Mouse (Mus musculus): ENCODE results near the gene Grin2c. TPM values are rescaled to one million over a fixed set of nuclear protein-coding genes. Genes with fewer than 3 reads are reported as not detected.
A peak's percentile ranks its signal among the peaks of the same experiment; 100 is the strongest.

Grin2c gene
- polyA plus RNA-seq, 1 experiment from 2014 or later: 0.14 TPM

DNA sequence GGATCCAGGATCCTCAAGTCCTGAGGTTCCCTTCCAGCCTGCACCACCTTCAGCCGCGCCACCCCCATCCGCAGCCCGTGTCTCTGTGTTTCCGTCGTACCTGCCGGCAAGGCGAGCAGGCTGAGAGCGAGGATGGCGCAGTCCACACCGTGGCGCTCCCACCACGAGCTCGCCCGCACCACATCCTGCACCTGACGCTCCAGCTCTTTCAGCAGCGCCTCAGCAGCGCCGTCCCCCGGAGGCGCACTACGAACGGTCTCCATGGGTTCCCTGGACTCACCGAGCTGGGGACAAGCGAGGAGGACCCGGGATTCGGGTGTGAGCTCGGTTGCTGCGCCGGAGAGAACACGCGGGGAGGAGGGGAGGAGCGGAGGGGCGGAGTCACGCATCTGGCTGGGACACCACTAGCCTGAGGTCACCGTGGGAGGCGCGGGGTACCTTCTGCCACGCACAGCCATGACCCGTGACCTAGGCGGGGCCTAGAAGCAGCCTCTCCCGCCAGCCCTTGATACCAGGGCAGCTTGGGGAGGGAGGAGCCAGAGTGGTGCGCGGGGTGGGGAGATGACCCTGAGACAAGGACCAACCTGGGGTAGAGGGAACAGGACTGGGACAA is 30.3 kb upstream of the Grin2c start, which contains the start of gene Fads6:
Gene Fads6, minus strand, starts transcription at position 450 of the 613 bp plus-strand sequence.
- no peaks in the 10 kb centered on the region for H3K27me3 ChIP-seq (replicated peaks; ENCODE audit: control insufficient read depth, insufficient read depth, low read length)
- H3K4me1 ChIP-seq (ENCODE audit: control insufficient read depth, insufficient read depth, low read length): peaks cover 5% of the 10 kb centered on the region; the same call in 1 of the 2 replicates
- no peak within 1 kb of the TSS for H3K27ac ChIP-seq (ENCODE audit: low read depth, low read length)
- DNase-seq (ENCODE audit: low spot score): peak; percentile 60
- peak within 1 kb of the TSS; percentile 88 for H3K4me2 ChIP-seq (ENCODE audit: low read length)
- peak within 1 kb of the TSS; percentile 69 for H3K9ac ChIP-seq (ENCODE audit: low read length)
- no peaks in the 10 kb centered on the region for H3K9me3 ChIP-seq (replicated peaks; ENCODE audit: control insufficient read depth, low read length)
- under 1% methylated on average over 44 of the region's 44 CpGs for WGBS
- ATAC-seq: peak; percentile 80
- no peaks in the 10 kb centered on the region for H3K36me3 ChIP-seq (ENCODE audit: control insufficient read depth, insufficient read depth, low read length)
- H3K4me3 ChIP-seq (ENCODE audit: low read depth, low read length): peak within 1 kb of the TSS; percentile 45

DNA sequence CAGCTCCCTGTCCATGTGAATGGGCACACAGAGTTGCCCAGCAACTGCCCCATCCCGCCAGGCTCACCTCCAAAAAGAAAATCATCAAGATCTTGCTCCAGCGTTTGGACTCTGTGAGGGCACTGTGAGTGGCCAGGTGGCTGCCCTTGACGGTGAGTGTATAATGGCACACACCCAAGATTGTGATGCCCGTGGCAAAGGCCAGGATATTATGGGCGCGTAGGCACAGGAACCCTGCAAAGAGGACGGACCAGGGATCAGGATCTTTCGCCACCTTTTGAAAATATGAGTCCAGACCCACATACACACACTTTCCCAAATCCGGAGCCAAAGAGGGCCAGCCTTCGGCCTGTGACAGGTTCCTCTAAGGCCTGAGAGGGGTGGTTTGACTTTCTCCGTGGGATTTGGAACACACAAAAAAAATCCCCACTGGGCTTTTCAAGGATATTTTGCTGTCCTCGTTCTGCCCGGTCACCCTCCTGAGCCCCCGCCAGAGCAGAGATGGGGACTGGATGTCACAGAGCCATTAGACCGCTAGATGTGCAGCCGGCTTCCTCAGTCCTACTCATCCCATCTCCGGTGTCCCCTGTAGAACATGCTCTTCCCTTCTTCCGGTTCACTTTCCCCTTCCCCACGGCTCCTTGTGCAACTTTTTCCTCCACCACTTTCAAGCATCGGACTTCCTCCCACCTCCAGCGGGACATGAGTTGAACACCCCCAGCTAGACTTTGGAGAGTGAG is 29.6 kb upstream of the Grin2c start:
- peak overlapping the region; percentile 69 for H3K9ac ChIP-seq (ENCODE audit: low read length)
- no peak for DNase-seq (ENCODE audit: low spot score)
- H3K4me2 ChIP-seq (ENCODE audit: low read length): peak overlapping the region; percentile 88
- WGBS: 55% methylated on average over 21 of the region's 21 CpGs
- H3K4me3 ChIP-seq (ENCODE audit: low read depth, low read length): peak overlapping the region; percentile 45
- no peak for ATAC-seq
- no peak overlapping the region for H3K27ac ChIP-seq (ENCODE audit: low read depth, low read length)
- no peaks in the 10 kb centered on the region for H3K36me3 ChIP-seq (ENCODE audit: control insufficient read depth, insufficient read depth, low read length)
- H3K27me3 ChIP-seq (replicated peaks; ENCODE audit: control insufficient read depth, insufficient read depth, low read length): no peaks in the 10 kb centered on the region
- H3K9me3 ChIP-seq (replicated peaks; ENCODE audit: control insufficient read depth, low read length): no peaks in the 10 kb centered on the region
- peaks cover 5% of the 10 kb centered on the region; the same call in 1 of the 2 replicates for H3K4me1 ChIP-seq (ENCODE audit: control insufficient read depth, insufficient read depth, low read length)

DNA sequence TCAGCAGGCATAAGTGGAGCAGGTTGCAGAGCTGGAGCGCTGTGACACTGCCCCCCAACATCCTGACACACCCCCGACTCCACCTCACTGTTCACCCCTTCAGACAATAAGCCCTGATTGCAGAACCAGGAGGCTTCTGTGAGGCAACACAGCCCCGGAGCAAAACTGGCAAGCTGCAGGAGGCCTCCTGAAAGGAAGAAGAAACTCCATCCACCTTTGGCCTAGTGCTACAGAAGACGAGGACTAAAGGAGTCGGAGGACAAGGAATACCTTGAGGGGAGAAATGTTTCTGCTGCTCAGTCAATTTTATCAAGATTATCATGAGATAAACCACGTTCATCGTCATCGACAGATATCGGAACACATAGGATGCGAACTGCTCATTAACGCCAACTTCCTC is 28.9 kb upstream of the Grin2c start:
- Histone ChIP-seq H3K4me2 (ENCODE audit: low read length) (no peak overlapping the region), H3K36me3 (ENCODE audit: control insufficient read depth, insufficient read depth, low read length) (no peaks in the 10 kb centered on the region), H3K9me3 (replicated peaks; ENCODE audit: control insufficient read depth, low read length) (no peaks in the 10 kb centered on the region), H3K9ac (ENCODE audit: low read length) (no peak overlapping the region), H3K4me3 (ENCODE audit: low read depth, low read length) (no peak overlapping the region), H3K27me3 (replicated peaks; ENCODE audit: control insufficient read depth, insufficient read depth, low read length) (no peaks in the 10 kb centered on the region), H3K4me1 (ENCODE audit: control insufficient read depth, insufficient read depth, low read length) (peaks cover 5% of the 10 kb centered on the region; the same call in 1 of the 2 replicates), H3K27ac (ENCODE audit: low read depth, low read length) (no peak overlapping the region)
- no peak for ATAC-seq
- 90% methylated on average over 11 of the region's 11 CpGs for WGBS
- DNase-seq (ENCODE audit: low spot score): no peak

DNA sequence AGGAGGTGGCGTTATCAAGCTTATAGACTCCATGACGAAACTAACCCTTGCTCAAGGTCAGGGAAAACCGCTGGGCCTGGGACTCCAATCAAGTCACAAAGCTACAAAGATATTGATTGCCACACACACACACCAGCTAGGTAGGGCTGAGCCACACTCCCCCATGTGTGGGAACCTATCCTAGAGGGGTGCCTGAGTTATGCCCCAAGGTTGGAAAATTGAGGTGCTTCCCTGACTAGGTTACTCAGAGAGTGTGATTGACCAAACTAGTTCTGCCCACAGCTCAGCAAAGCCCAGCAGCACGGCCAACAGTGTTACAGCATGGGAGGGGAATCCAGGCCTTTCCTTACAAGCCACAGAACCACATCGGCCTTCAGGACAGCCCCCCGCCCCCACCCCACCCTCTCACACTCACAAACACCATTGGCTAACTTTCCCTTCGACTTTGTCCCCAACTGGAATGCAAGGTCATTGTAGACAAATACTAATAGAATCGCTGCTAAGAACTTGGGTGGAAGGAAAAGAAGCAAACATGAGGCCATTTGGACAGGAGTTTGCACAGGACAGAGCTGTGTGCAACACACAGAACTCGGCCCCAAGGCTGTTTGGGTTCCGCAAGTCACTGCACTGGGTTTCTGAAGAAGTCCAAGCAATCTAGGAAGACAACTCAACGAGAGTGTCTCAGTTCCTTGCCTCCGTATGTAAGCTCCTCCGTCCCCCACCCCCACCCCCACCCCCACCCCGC is 25.8 kb upstream of the Grin2c start:
- Histone ChIP-seq H3K4me2 (ENCODE audit: low read length) (no peak overlapping the region), H3K9ac (ENCODE audit: low read length) (no peak overlapping the region), H3K9me3 (replicated peaks; ENCODE audit: control insufficient read depth, low read length) (no peaks in the 10 kb centered on the region), H3K36me3 (ENCODE audit: control insufficient read depth, insufficient read depth, low read length) (no peaks in the 10 kb centered on the region), H3K4me1 (ENCODE audit: control insufficient read depth, insufficient read depth, low read length) (peaks cover 5% of the 10 kb centered on the region; the same call in 1 of the 2 replicates), H3K27ac (ENCODE audit: low read depth, low read length) (no peak overlapping the region), H3K4me3 (ENCODE audit: low read depth, low read length) (no peak overlapping the region), H3K27me3 (replicated peaks; ENCODE audit: control insufficient read depth, insufficient read depth, low read length) (no peaks in the 10 kb centered on the region)
- DNase-seq (ENCODE audit: low spot score): no peak
- WGBS: 71% methylated on average over 14 of the region's 14 CpGs
- no peak for ATAC-seq

DNA sequence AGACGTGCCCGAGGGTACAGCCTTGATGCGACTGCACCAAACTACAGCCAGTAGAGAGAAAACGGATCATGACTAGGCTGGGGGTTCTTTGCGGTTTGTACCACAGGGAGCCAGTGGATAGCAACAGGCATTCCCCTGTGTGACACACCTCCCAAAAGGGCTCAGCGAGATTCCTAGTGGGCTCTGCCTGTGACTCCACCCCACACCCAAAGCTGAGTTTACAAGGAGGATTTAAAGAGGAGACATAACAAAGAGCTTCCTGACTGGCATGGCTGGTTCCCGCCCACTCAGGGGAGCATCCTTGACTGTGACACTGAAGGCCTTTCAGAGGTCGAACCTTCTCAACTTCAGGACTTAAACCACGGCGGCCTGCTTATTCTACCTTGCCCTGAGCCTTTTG is 24.5 kb upstream of the Grin2c start:
- Histone ChIP-seq H3K4me2 (ENCODE audit: low read length) (no peak overlapping the region), H3K27me3 (replicated peaks; ENCODE audit: control insufficient read depth, insufficient read depth, low read length) (no peaks in the 10 kb centered on the region), H3K9ac (ENCODE audit: low read length) (no peak overlapping the region), H3K4me1 (ENCODE audit: control insufficient read depth, insufficient read depth, low read length) (no peaks in the 10 kb centered on the region), H3K4me3 (ENCODE audit: low read depth, low read length) (no peak overlapping the region), H3K27ac (ENCODE audit: low read depth, low read length) (no peak overlapping the region), H3K36me3 (ENCODE audit: control insufficient read depth, insufficient read depth, low read length) (no peaks in the 10 kb centered on the region), H3K9me3 (replicated peaks; ENCODE audit: control insufficient read depth, low read length) (no peaks in the 10 kb centered on the region)
- 86% methylated on average over 10 of the region's 10 CpGs for WGBS
- ATAC-seq: no peak
- DNase-seq (ENCODE audit: low spot score): no peak

DNA sequence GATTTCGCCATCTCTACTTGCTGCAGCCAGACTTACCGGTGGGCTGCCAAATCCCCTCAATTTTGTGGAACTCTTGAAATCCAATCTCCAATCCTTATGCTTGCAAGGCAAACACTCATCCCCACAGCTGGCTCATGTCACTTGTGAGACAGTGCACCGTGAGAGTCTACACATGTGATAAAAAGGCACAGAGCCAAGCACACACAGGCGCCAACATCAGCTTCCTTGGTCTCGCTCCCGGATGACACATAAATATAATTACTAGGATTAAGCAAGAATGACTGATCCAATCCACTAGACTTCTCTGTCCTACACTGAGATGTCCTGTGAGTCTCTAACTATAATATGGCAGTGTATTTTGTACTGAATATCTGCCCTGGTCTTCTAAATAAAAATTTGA is 23.9 kb upstream of the Grin2c start:
- Histone ChIP-seq H3K27me3 (replicated peaks; ENCODE audit: control insufficient read depth, insufficient read depth, low read length) (no peaks in the 10 kb centered on the region), H3K27ac (ENCODE audit: low read depth, low read length) (no peak overlapping the region), H3K4me2 (ENCODE audit: low read length) (no peak overlapping the region), H3K36me3 (ENCODE audit: control insufficient read depth, insufficient read depth, low read length) (no peaks in the 10 kb centered on the region), H3K9me3 (replicated peaks; ENCODE audit: control insufficient read depth, low read length) (no peaks in the 10 kb centered on the region), H3K4me1 (ENCODE audit: control insufficient read depth, insufficient read depth, low read length) (no peaks in the 10 kb centered on the region), H3K4me3 (ENCODE audit: low read depth, low read length) (no peak overlapping the region), H3K9ac (ENCODE audit: low read length) (no peak overlapping the region)
- no peak for ATAC-seq
- DNase-seq (ENCODE audit: low spot score): peak; percentile 44
- 79% methylated on average over 6 of the region's 6 CpGs for WGBS

DNA sequence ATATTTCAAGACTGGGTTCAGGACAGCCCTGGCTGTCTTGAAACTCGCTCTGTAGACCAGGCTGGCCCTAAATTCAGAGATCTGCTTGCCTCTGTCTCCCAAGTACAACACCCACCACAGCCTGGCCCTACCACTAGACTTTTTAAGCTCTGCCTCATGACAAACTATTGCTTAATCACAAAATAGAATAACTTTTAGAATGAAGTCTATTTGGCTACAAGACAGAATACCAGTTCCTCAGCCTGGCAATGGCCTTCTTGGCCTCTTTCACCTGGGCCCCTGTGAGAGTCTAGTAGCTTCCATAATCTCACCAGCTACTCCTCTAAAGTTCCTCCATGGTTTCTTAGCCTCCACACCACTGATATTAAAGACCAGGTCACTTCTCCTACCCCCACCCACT is 23.3 kb upstream of the Grin2c start:
- 91% methylated on average over 1 of the region's 1 CpGs for WGBS
- ATAC-seq: no peak
- H3K4me2 ChIP-seq (ENCODE audit: low read length): no peak overlapping the region

DNA sequence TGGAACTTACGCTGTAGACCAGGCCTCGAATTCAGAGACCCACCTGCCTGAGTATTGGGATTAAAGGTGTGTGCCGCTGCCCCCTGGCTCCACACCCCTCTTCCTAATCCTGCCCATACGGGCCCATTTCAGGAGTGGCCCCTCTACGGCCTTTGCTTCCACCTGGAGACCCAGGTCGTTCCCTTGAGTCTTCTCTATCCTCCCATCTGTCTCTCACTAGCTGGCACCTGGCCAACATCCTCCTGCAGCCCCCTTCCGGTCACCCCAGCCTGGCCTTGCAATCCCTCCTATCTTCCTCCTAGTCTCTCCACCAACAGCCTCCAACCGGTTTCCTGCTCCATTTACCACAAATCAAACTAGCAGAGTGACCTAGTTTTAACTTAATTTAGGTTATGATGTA is 22.8 kb upstream of the Grin2c start:
- Histone ChIP-seq H3K36me3 (ENCODE audit: control insufficient read depth, insufficient read depth, low read length) (no peaks in the 10 kb centered on the region), H3K27ac (ENCODE audit: low read depth, low read length) (no peak overlapping the region), H3K4me2 (ENCODE audit: low read length) (no peak overlapping the region), H3K27me3 (replicated peaks; ENCODE audit: control insufficient read depth, insufficient read depth, low read length) (no peaks in the 10 kb centered on the region), H3K9ac (ENCODE audit: low read length) (no peak overlapping the region), H3K4me3 (ENCODE audit: low read depth, low read length) (no peak overlapping the region), H3K9me3 (replicated peaks; ENCODE audit: control insufficient read depth, low read length) (no peaks in the 10 kb centered on the region), H3K4me1 (ENCODE audit: control insufficient read depth, insufficient read depth, low read length) (no peaks in the 10 kb centered on the region)
- ATAC-seq (no peak), DNase-seq (ENCODE audit: low spot score) (no peak)
- 81% methylated on average over 8 of the region's 8 CpGs for WGBS

More for the DNA sequence above, 23.3 kb upstream of the Grin2c start:
- no peaks in the 10 kb centered on the region for H3K36me3 ChIP-seq (ENCODE audit: control insufficient read depth, insufficient read depth, low read length)
- no peak for DNase-seq (ENCODE audit: low spot score)
- H3K27me3 ChIP-seq (replicated peaks; ENCODE audit: control insufficient read depth, insufficient read depth, low read length): no peaks in the 10 kb centered on the region
- no peaks in the 10 kb centered on the region for H3K9me3 ChIP-seq (replicated peaks; ENCODE audit: control insufficient read depth, low read length)
- H3K9ac ChIP-seq (ENCODE audit: low read length): no peak overlapping the region
- no peak overlapping the region for H3K4me3 ChIP-seq (ENCODE audit: low read depth, low read length)
- H3K4me1 ChIP-seq (ENCODE audit: control insufficient read depth, insufficient read depth, low read length): no peaks in the 10 kb centered on the region
- H3K27ac ChIP-seq (ENCODE audit: low read depth, low read length): no peak overlapping the region
